Mouse (Mus musculus) C2C12 (cell line): ENCODE measurements around the gene Rrad. TPM values are rescaled to one million over a fixed set of nuclear protein-coding genes. Genes with fewer than 3 reads are reported as not detected.

Experiments
- H3K27me3 ChIP-seq: one replicate; pipeline ENCODE4 v1.6.1; 2011; ENCODE audit not compliant: control insufficient read depth, insufficient read depth, insufficient read length
- H3K36me3 ChIP-seq: one replicate; pipeline ENCODE4 v1.6.1; 2011; ENCODE audit not compliant: control insufficient read depth, insufficient read depth
- H3K4me3 ChIP-seq: one replicate; pipeline ENCODE4 v1.5.1; 2011; ENCODE audit warnings: mild to moderate bottlenecking, control low read depth; ENCODE audit not compliant: poor library complexity, insufficient read depth, severe bottlenecking
- H3K79me2 ChIP-seq: one replicate; pipeline ENCODE4 v1.6.1; 2011; ENCODE audit not compliant: control insufficient read depth, insufficient read depth
- H3K79me3 ChIP-seq: one replicate; pipeline ENCODE4 v1.6.1; 2011; ENCODE audit warnings: low read depth, control low read depth
- H3ac ChIP-seq: one replicate; pipeline ENCODE3; 2011; ENCODE audit warnings: low read depth; ENCODE audit not compliant: control insufficient read depth, insufficient read length
- CEBPB ChIP-seq: IDR thresholded peaks from one replicate; pipeline ENCODE4 v1.6.1; 2011; ENCODE audit warnings: low read depth, mild to moderate bottlenecking, control low read depth, moderate library complexity
- CTCF ChIP-seq: IDR thresholded peaks from one replicate; pipeline ENCODE4 v1.5.1; 2011; ENCODE audit not compliant: control insufficient read depth, insufficient read depth, insufficient read length
- FOSL1 ChIP-seq: IDR thresholded peaks from one replicate; pipeline ENCODE4 v1.8.0; 2011; ENCODE audit warnings: mild to moderate bottlenecking, low read length; ENCODE audit not compliant: poor library complexity, insufficient read depth, severe bottlenecking
- MAX ChIP-seq: IDR thresholded peaks from one replicate; pipeline ENCODE4 v1.6.1; 2011; ENCODE audit warnings: mild to moderate bottlenecking, control low read depth
- MYOD1 ChIP-seq: IDR thresholded peaks from one replicate; pipeline ENCODE4 v1.6.1; 2011; ENCODE audit warnings: low read depth; ENCODE audit not compliant: control insufficient read depth, insufficient read length
- MYOG ChIP-seq: IDR thresholded peaks from one replicate; pipeline ENCODE4 v1.6.1; 2011; ENCODE audit not compliant: control insufficient read depth, insufficient read length; ENCODE audit errors: extremely low read depth
- USF1 ChIP-seq: IDR thresholded peaks from one replicate; pipeline ENCODE4 v1.6.1; 2011; ENCODE audit warnings: low read depth, mild to moderate bottlenecking, control low read depth, moderate library complexity
- polyA plus RNA-seq: library from polyadenylated mRNA; unstranded; fragments of >200 nt; fragmentation: generic; extraction: Trizol; gene quantifications from one replicate; pipeline ENCODE4 v1.2.1, GENCODE M21; 2012; ENCODE audit warnings: missing spikeins

Rrad gene
- polyA plus RNA-seq, 1 experiment, result 8.5 TPM

DNA sequence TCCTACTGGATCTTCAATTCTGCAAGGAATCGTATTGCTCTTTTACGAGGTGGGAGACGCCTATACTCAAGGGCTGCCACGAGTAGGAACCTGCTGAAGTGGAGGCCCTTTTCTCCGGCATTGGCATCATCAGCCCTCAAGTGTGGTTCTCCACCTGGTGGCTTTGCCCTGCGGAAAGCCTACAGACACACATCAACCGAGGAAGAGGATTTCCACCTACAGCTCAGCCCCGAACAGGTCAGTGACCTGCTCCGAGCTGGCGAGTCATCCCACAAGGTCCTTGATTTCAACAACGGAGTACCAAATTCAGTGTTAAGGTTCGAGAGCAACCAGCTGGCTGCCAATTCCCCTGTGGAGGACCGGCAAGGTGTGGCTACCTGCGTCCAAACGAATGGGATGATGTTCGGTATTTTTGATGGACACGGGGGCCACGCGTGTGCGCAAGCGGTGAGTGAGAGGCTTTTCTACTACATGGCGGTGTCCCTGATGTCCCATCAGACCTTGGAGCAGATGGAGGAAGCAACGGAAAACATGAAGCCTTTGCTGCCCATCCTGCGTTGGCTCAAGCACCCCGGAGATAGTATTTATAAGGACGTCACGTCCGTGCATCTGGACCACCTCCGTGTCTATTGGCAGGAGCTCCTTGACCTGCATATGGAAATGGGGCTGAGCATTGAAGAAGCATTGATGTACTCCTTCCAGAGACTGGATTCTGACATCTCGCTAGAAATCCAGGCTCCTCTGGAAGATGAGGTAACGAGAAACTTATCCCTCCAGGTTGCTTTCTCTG lies 37.4 kb downstream of the Rrad start:
- no peak overlapping the region for H3ac ChIP-seq
- no peaks in the 10 kb centered on the region for H3K27me3 ChIP-seq
- peaks cover 8% of the 10 kb centered on the region for H3K79me3 ChIP-seq
- no peak overlapping the region for H3K4me3 ChIP-seq
- peaks cover 25% of the 10 kb centered on the region for H3K36me3 ChIP-seq
- TF ChIP-seq MYOD1 (no peak), USF1 (no peak), FOSL1 (no peak), CTCF (no peak), MAX (no peak), MYOG (no peak), CEBPB (no peak)
- peaks cover 19% of the 10 kb centered on the region for H3K79me2 ChIP-seq

DNA sequence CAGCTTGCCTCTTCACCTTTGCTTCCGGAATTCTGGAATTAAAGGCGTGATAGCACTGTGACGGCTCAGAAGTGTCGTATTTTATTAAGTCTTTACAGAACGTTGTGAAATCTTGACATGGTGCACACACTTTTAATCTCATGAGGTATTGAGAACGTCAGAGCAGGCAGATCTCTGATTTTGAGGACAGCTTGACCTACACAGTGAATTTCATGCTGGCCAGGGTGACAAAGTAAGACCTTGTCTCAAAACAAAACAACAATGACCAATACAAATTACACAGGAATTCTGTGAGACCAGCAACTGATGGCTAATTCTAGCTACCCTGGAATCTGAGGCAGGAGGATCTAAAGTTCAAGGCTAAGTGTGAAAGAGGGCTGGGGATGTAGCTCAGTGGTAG lies 38.6 kb downstream of the Rrad start:
- no peak for TF ChIP-seq CEBPB
- no peak for TF ChIP-seq USF1
- TF ChIP-seq MYOG, result no peak
- TF ChIP-seq MAX, result no peak
- TF ChIP-seq CTCF, result no peak
- TF ChIP-seq FOSL1, result no peak
- TF ChIP-seq MYOD1, result no peak
- Histone ChIP-seq H3K4me3 (no peak overlapping the region), H3K36me3 (peaks cover 25% of the 10 kb centered on the region), H3K27me3 (no peaks in the 10 kb centered on the region), H3K79me2 (peaks cover 19% of the 10 kb centered on the region), H3K79me3 (peaks cover 8% of the 10 kb centered on the region), H3ac (no peak overlapping the region)

DNA sequence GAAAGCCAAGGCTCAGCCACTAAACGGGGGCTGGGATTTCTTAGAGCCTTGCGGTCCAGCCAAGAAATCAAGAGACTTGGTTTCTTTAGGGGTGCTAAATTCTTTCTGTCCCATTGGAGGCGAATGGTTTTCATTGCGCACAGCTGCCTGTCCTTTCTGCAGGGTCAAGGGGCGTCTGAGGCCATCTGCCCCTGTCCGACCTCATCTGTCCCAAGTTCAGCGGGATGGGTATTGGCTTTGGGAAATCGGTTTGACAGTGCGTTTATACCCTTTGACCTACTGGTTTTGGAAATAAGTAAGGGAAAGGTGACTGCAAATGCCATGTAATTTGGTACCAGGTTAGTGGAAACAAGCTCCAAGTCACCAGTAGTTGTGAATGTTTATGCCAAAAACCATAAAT lies 39.3 kb downstream of the Rrad start:
- H3ac ChIP-seq, result peak overlapping the region; percentile 65

DNA sequence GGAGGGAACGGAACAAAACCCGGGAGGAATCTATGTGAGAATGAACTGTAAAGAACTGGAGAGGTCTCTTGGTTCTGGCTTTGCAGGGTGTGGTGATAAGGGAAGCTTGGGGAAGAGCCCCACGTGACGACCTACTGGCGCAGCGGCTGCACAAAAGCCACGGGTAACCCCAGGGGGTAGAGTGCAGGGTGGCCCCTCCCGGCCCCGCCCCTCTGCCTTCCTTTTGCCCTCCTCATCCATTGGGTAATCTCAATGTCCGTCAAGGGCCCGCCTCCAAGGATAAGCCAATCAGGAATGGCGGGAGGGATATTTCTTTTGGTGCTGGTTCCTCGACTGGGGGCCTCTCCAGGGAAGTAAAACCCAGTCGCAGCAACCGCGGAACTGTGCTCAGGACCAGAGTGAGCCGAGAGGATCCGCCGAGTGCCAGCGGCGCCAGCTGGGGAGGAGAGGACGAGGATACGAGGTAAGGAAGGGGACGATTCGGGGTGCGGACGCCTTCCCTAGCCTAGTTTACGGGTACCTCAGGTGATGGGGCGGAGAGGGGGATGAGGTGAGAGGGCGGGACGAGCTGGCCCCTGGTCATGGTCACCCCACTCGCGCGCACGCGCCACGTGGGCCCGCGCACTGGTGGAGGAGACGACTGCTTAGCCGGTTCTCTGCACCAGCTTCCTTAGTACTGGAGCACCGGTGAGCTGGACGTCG lies 39.8 kb downstream of the Rrad start, which contains the start of gene Pdp2:
TSS of gene Pdp2 (plus strand) at position 319 of the 702 bp plus-strand sequence.
- Histone ChIP-seq H3K27me3 (no peaks in the 10 kb centered on the region), H3ac (peak within 1 kb of the TSS; percentile 65), H3K4me3 (peak within 1 kb of the TSS; percentile 59), H3K36me3 (peaks cover 25% of the 10 kb centered on the region), H3K79me2 (peaks cover 19% of the 10 kb centered on the region), H3K79me3 (peaks cover 8% of the 10 kb centered on the region)
- TF ChIP-seq MYOG, result no peak
- TF ChIP-seq MAX, result peak; percentile 61
- TF ChIP-seq MYOD1, result no peak
- TF ChIP-seq CTCF, result no peak
- no peak for TF ChIP-seq FOSL1
- TF ChIP-seq CEBPB, result no peak
- peak; percentile 92 for TF ChIP-seq USF1

More for the DNA sequence above, 39.3 kb downstream of the Rrad start:
- TF ChIP-seq USF1 (no peak), MYOD1 (no peak), CTCF (no peak), MAX (no peak), MYOG (no peak), FOSL1 (no peak), CEBPB (no peak)
- Histone ChIP-seq H3K79me2 (peaks cover 19% of the 10 kb centered on the region), H3K4me3 (peak overlapping the region; percentile 59), H3K36me3 (peaks cover 25% of the 10 kb centered on the region), H3K27me3 (no peaks in the 10 kb centered on the region), H3K79me3 (peaks cover 8% of the 10 kb centered on the region)

DNA sequence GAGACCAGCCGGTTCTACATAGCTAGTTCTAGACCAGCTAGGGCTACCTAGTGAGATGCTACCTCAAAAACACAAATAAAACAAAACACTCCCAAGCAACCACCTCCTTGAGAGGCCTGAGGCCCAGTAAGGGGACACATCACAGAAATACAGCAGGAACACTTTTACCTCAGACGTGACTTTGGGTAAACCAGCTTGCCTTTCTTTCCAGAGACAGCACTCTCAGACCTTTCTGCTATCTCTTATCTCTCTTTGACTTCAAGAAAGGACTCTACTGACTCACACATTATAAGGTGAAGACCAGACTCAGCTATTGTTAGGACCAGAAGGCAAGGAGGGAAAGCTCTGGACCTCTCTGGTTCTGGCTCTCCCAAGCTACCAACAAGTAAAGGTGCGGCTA lies 40.8 kb downstream of the Rrad start:
- Histone ChIP-seq H3ac (no peak overlapping the region), H3K27me3 (no peaks in the 10 kb centered on the region), H3K79me3 (peaks cover 8% of the 10 kb centered on the region), H3K79me2 (peaks cover 13% of the 10 kb centered on the region), H3K4me3 (no peak overlapping the region), H3K36me3 (peaks cover 19% of the 10 kb centered on the region)
- TF ChIP-seq MYOG (no peak), USF1 (no peak)
